Mouse (Mus musculus) adrenal gland, adult 8-10 months (tissue): ENCODE measurements at regions not wholly inside any gene's neighbourhood (a gene's known extent, or its start where the extent isn't known, plus 50 kb on each side); places are given as distances from the start of the nearest gene placed in this dataset.
A peak's percentile ranks its signal among the peaks of the same experiment; 100 is the strongest.

Experiments
- DNase-seq: peaks from one replicate; pipeline ENCODE4 v3.0.0; 2022

- no peak for DNase-seq
Measured at GRCm38 (mm10) chr2:95232135-95232772, 794.3 kb upstream of the Api5 start.

DNA sequence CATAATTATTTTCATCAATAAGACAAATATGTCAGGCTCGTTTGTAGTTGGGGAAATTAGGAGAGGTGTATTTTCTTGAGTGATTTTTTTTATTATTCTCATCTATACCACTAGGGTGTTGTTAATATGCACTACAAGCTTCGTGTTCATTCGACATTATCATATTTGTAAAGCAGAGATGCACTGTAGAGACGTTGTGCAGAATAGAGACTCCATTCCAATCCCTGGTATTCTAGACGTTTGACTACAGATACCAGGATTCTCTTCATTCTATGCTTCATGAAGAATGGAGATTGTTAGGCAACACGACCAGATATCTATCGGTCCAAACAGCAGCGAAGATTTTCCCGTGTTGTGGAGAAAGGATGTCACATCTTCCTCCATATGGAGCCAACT is 793.8 kb upstream of the Api5 start:
- no peak for DNase-seq

DNA sequence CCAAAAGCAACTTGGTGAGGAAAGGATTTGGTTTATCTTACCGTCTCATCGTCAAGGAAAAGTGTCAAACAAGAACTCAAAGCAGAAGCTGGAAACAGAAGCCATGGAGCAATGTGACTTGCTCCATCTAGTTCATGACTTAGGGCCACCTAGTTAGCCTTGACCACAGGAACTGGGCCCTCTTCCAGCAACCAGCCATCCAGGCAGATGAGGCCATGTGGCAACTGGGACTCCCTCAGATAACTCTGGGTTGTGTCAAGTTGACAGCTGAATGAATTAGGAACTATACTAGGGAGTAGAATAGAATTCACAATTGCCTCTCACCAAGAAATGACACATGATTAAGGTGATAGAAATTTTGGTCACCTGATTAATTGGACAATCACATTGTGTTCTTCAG is 791.5 kb upstream of the Api5 start:
- DNase-seq: peak; percentile 22

DNA sequence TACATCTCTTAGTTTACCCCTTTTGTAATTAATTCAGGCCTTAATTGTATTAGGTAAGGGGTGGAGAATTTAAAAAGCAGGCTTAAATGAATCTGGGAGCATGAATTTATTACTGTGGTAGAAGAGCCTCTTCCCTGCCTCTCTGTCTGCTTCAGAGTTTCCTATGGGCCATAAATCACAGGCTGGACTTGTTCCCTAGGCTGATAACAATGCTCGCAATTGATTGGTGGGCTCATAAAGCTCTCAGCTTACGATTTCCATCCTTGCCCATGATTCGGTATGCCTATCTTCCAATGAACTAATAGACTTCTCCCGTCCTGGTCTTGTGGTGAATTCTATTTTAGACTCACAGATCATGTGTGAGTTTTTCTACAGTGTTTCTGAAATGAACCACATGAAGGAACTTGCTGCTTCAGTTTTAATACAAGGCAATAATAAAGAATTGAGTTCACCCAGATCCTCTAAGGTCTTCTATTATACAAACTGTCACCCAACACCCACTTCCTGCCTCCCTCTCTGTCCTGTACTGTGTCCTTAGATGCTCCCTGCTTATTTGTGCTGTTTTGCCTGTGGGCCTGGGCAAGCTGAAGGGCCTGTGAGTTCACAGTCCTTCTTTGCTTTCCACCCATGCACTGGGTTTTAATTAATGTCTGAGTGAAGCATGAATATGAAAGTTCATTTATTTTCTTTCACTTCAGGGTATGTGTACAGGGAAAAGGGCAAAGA is 772.4 kb upstream of the Api5 start:
- DNase-seq: no peak
